Mouse (Mus musculus) kidney, postnatal 0 days (tissue): ENCODE data around the gene Olfr1336. TPM values are rescaled to one million over a fixed set of nuclear protein-coding genes. Genes with fewer than 3 reads are reported as not detected.

Experiments
- ATAC-seq: fragments of 200-750 bp; cut with Nextera tagmentation; replicated peaks from 2 replicates; pipeline ENCODE4 v1.8.0; 2017; ENCODE audit warnings: low read depth, moderate number of reproducible peaks, moderate TSS enrichment, moderate library complexity; ENCODE audit not compliant: low FRiP score
- DNase-seq: peaks from one replicate; pipeline ENCODE4 v3.0.0-alpha.2; 2016; ENCODE audit warnings: low spot score
- H3K27ac ChIP-seq: fragments of 300-500 bp; sonication (generic); 2 replicates; pipeline ENCODE4 v1.5.1; 2014; ENCODE audit warnings: mild to moderate bottlenecking
- H3K27me3 ChIP-seq: fragments of 300-500 bp; sonication (generic); 2 replicates; pipeline ENCODE4 v1.6.1; 2014; ENCODE audit warnings: low read length, mixed read lengths; ENCODE audit not compliant: insufficient read depth
- H3K36me3 ChIP-seq: fragments of 300-500 bp; sonication (generic); 2 replicates; pipeline ENCODE4 v1.6.1; 2014; ENCODE audit warnings: low read length, mixed read lengths; ENCODE audit not compliant: insufficient read depth
- H3K4me1 ChIP-seq: fragments of 300-500 bp; sonication (generic); replicated peaks from 2 replicates; pipeline ENCODE4 v1.6.1; 2014; ENCODE audit warnings: antibody characterized with exemption, low read length, mixed read lengths; ENCODE audit not compliant: insufficient read depth
- H3K4me2 ChIP-seq: fragments of 300-500 bp; sonication (generic); 2 replicates; pipeline ENCODE4 v1.6.1; 2014; ENCODE audit warnings: mild to moderate bottlenecking, low read length, moderate library complexity, mixed read lengths
- H3K4me3 ChIP-seq: fragments of 300-500 bp; sonication (generic); replicated peaks from 2 replicates; pipeline ENCODE4 v1.5.1; 2014; ENCODE audit warnings: low read depth, low read length
- H3K9ac ChIP-seq: fragments of 300-500 bp; sonication (generic); 2 replicates; pipeline ENCODE4 v1.6.1; 2014; ENCODE audit warnings: low read depth, low read length
- H3K9me3 ChIP-seq: fragments of 300-500 bp; sonication (generic); replicated peaks from 2 replicates; pipeline ENCODE4 v1.6.1; 2016; ENCODE audit warnings: low read length, inconsistent platforms, mixed read lengths
- CTCF ChIP-seq: IDR thresholded peaks from 2 replicates; pipeline ENCODE4 v1.5.1; 2016; ENCODE audit warnings: antibody characterized with exemption, low read depth, mild to moderate bottlenecking, moderate library complexity
- WGBS: fragments of 180-500 bp; shearing (Covaris S2); extraction: QIAGEN DNeasy Blood & Tissue Kit; methylation state at CpG from one replicate; pipeline ENCODE4 v1.1.7; 2014; 5-methylcytosine and 5-hydroxymethylcytosine counted together
- polyA plus RNA-seq: library from polyadenylated mRNA; unstranded; fragments of >200 nt; fragmentation: Nextera tagmentation; extraction: Ambion mirVana; gene quantifications from 2 replicates; pipeline ENCODE4 v1.2.1, GENCODE M21; 2015

Gene Olfr1336
- polyA plus RNA-seq = not detected in 2 replicates

DNA sequence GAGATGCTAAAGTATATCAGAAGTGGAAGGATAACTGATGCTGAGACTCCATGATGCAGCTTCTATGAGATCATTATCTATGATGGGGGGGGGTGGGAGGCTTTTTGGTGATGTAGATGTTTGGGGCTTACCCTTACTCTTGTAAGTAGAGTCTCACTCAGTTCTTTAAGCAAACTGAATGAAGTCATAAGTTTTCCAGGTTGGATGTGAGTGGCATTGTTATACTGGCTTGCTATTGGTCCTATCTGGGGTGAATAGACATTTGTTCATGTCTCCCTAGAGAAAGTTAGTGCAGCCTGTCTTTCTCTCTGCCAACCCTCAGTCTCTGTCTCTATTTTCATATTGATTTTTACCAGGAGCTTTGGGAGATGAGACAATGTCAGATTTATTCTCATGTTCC lies at the start of gene Olfr1336:
Gene Olfr1336 (plus strand): TSS at position 301 of the 400 bp plus-strand sequence.
- no peaks in the 10 kb centered on the region for H3K27me3 ChIP-seq
- no peak within 1 kb of the TSS for H3K27ac ChIP-seq
- ATAC-seq (no peak), DNase-seq (no peak)
- no peak within 1 kb of the TSS for H3K4me2 ChIP-seq
- no peaks in the 10 kb centered on the region for H3K36me3 ChIP-seq
- no peak within 1 kb of the TSS for H3K9ac ChIP-seq
- no peak within 1 kb of the TSS for H3K4me3 ChIP-seq
- no peak for TF ChIP-seq CTCF
- no peaks in the 10 kb centered on the region for H3K4me1 ChIP-seq
- no peaks in the 10 kb centered on the region for H3K9me3 ChIP-seq

DNA sequence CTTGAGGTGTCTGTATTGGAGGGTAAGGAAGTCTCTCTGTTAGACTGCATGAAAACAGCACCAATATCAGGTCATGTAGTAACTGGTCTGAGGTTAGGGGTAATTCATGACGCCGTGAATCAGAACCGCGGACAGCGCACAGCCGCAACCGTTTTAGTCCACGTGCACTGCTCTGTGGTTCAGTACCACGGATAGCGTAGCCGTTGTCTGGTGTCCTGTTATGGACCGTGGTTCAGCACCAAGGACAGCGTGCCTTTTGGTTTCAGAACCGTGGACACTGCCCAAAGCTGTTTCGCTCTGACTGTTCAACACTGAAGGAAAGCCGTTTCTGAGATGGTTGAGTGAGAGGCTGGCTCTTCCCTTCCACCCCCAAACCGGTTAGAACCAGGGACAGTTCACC lies 45.9 kb upstream of the Olfr1336 start, which contains the start of gene Gm20715:
Gene Gm20715 (plus strand): TSS at position 235 of the 400 bp plus-strand sequence.
- Histone ChIP-seq H3K27me3 (no peaks in the 10 kb centered on the region), H3K9ac (no peak within 1 kb of the TSS), H3K27ac (no peak within 1 kb of the TSS), H3K4me2 (no peak within 1 kb of the TSS), H3K36me3 (no peaks in the 10 kb centered on the region), H3K4me3 (no peak within 1 kb of the TSS), H3K9me3 (no peaks in the 10 kb centered on the region), H3K4me1 (no peaks in the 10 kb centered on the region)
- under 1% methylated on average over 17 of the region's 17 CpGs for WGBS
- peak; percentile 19; the same call in 1 of the 2 replicates for TF ChIP-seq CTCF
- ATAC-seq (peak; percentile 97), DNase-seq (peak; percentile 98)

- Histone ChIP-seq H3K27ac (no peak overlapping the region), H3K4me1 (no peaks in the 10 kb centered on the region), H3K27me3 (no peaks in the 10 kb centered on the region), H3K4me2 (no peak overlapping the region), H3K9me3 (no peaks in the 10 kb centered on the region), H3K36me3 (no peaks in the 10 kb centered on the region), H3K4me3 (no peak overlapping the region), H3K9ac (no peak overlapping the region)
- 5% methylated on average over 21 of the region's 22 CpGs for WGBS
- no peak for TF ChIP-seq CTCF
- DNase-seq (no peak), ATAC-seq (no peak)
Measured at GRCm38 (mm10) chr7:6414626-6415441, 41.1 kb upstream of the Olfr1336 start.

- DNase-seq = no peak
- Histone ChIP-seq H3K9ac (no peak overlapping the region), H3K4me1 (no peaks in the 10 kb centered on the region), H3K4me2 (no peak overlapping the region), H3K4me3 (no peak overlapping the region), H3K36me3 (no peaks in the 10 kb centered on the region), H3K9me3 (no peaks in the 10 kb centered on the region), H3K27me3 (no peaks in the 10 kb centered on the region), H3K27ac (no peak overlapping the region)
- no peak for TF ChIP-seq CTCF
- no peak for ATAC-seq
- 14% methylated on average over 8 of the region's 8 CpGs for WGBS
Measured at GRCm38 (mm10) chr7:6415442-6415787, 40.6 kb upstream of the Olfr1336 start.

DNA sequence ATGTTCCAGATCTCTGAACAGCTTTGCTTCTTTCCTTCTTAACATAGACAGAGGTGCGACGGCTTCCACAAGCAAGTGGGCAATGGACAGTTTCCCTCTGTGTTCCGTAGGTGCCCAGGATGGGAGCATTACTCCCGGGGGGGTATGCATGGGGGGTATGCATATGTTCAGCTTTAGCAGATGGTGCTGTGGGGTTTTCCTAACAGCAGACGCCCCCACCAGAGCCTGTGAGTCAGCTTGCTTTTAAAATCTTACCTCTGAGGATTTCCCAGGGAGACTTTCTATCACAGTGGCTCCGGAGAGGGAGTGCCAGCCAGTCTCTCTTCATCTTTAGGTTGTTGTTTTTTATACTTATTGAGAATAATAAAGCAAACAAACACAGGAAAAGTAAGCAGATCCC lies 36.1 kb upstream of the Olfr1336 start:
- no peaks in the 10 kb centered on the region for H3K4me1 ChIP-seq
- WGBS = 78% methylated on average over 6 of the region's 6 CpGs
- ATAC-seq (no peak), DNase-seq (no peak)
- no peak overlapping the region for H3K27ac ChIP-seq
- no peak overlapping the region for H3K4me3 ChIP-seq
- no peaks in the 10 kb centered on the region for H3K36me3 ChIP-seq
- H3K4me2 ChIP-seq = no peak overlapping the region
- H3K27me3 ChIP-seq = no peaks in the 10 kb centered on the region
- H3K9ac ChIP-seq = no peak overlapping the region
- TF ChIP-seq CTCF = no peak
- no peaks in the 10 kb centered on the region for H3K9me3 ChIP-seq

DNA sequence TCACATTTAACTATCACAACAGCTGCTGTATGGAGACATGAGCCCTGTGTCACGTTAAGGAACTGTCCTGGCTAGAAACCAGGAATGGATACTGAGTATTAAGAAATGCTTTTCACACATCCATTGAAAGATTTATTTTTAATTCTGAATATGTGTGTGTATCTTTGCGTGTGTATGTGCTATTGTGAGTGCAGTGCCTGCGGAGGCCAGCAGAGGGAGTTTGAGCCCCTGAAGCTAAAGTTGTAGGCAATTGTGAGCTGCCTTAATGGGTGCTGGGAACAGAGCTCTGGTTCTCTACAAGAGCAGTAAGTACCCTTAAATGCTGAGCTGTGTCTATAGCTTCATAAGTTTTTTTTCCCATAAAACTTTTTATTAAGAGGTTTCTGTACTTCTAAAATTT lies 26.6 kb upstream of the Olfr1336 start:
- Histone ChIP-seq H3K36me3 (no peaks in the 10 kb centered on the region), H3K4me2 (no peak overlapping the region), H3K4me1 (no peaks in the 10 kb centered on the region), H3K9ac (no peak overlapping the region), H3K4me3 (no peak overlapping the region), H3K9me3 (no peaks in the 10 kb centered on the region), H3K27ac (no peak overlapping the region), H3K27me3 (no peaks in the 10 kb centered on the region)
- DNase-seq (no peak), ATAC-seq (no peak)
- 90% methylated on average over 3 of the region's 3 CpGs for WGBS
- peak; percentile 19; the same call in 1 of the 2 replicates for TF ChIP-seq CTCF
